Mouse (Mus musculus): Measurements from ENCODE around the gene Atp8b5.

Atp8b5 gene

GRCm38 (mm10) chr4:43266623-43267322 is at the start of gene Atp8b5:
TSS of gene Atp8b5 (plus strand) at chr4:43267159.
- peak; percentile 76 for DNase-seq (ENCODE audit: low spot score)

- no peak for DNase-seq (ENCODE audit: low spot score)
Measured at GRCm38 (mm10) chr4:43217997-43218396, 49.0 kb upstream of the Atp8b5 start.

GRCm38 (mm10) chr4:43231821-43232220 is 35.1 kb upstream of the Atp8b5 start:
- DNase-seq (ENCODE audit: low spot score) = no peak

GRCm38 (mm10) chr4:43232985-43233384 is 34.0 kb upstream of the Atp8b5 start:
- no peak for DNase-seq (ENCODE audit: low spot score)

GRCm38 (mm10) chr4:43233489-43233888 is 33.5 kb upstream of the Atp8b5 start:
- no peak for DNase-seq (ENCODE audit: low spot score)

GRCm38 (mm10) chr4:43236898-43237297 is 30.1 kb upstream of the Atp8b5 start:
- DNase-seq (ENCODE audit: low spot score) = no peak

GRCm38 (mm10) chr4:43240716-43241115 is 26.2 kb upstream of the Atp8b5 start:
- DNase-seq (ENCODE audit: low spot score) = no peak

GRCm38 (mm10) chr4:43244022-43244421 is 22.9 kb upstream of the Atp8b5 start:
- DNase-seq (ENCODE audit: low spot score) = no peak

- no peak for DNase-seq (ENCODE audit: low spot score)
Measured at GRCm38 (mm10) chr4:43245776-43246175, 21.2 kb upstream of the Atp8b5 start.

GRCm38 (mm10) chr4:43248026-43248425 is 18.9 kb upstream of the Atp8b5 start:
- no peak for DNase-seq (ENCODE audit: low spot score)

- no peak for DNase-seq (ENCODE audit: low spot score)
Measured at GRCm38 (mm10) chr4:43248909-43249308, 18.1 kb upstream of the Atp8b5 start.

GRCm38 (mm10) chr4:43251269-43251668 is 15.7 kb upstream of the Atp8b5 start:
- no peak for DNase-seq (ENCODE audit: low spot score)

- DNase-seq (ENCODE audit: low spot score) = no peak
Measured at GRCm38 (mm10) chr4:43257040-43257439, 9.9 kb upstream of the Atp8b5 start.

- no peak for DNase-seq (ENCODE audit: low spot score)
Measured at GRCm38 (mm10) chr4:43258556-43258955, 8.4 kb upstream of the Atp8b5 start.

- no peak for DNase-seq (ENCODE audit: low spot score)
Measured at GRCm38 (mm10) chr4:43259435-43259834, 7.5 kb upstream of the Atp8b5 start.

- DNase-seq (ENCODE audit: low spot score) = peak; percentile 6
Measured at GRCm38 (mm10) chr4:43260096-43260495, 6.9 kb upstream of the Atp8b5 start.

- no peak for DNase-seq (ENCODE audit: low spot score)
Measured at GRCm38 (mm10) chr4:43262821-43263220, 4.1 kb upstream of the Atp8b5 start.

- DNase-seq (ENCODE audit: low spot score) = no peak
Measured at GRCm38 (mm10) chr4:43266146-43266545, 813 bp upstream of the Atp8b5 start.

GRCm38 (mm10) chr4:43267323-43267658 is 332 bp downstream of the Atp8b5 start:
- no peak for DNase-seq (ENCODE audit: low spot score)

GRCm38 (mm10) chr4:43285476-43285875 is 18.5 kb downstream of the Atp8b5 start:
- DNase-seq (ENCODE audit: low spot score) = no peak

- no peak for DNase-seq (ENCODE audit: low spot score)
Measured at GRCm38 (mm10) chr4:43287305-43287704, 20.3 kb downstream of the Atp8b5 start.

- no peak for DNase-seq (ENCODE audit: low spot score)
Measured at GRCm38 (mm10) chr4:43294001-43294400, 27.0 kb downstream of the Atp8b5 start.

GRCm38 (mm10) chr4:43309696-43310338 is 42.9 kb downstream of the Atp8b5 start:
- DNase-seq (ENCODE audit: low spot score) = no peak

- no peak for DNase-seq (ENCODE audit: low spot score)
Measured at GRCm38 (mm10) chr4:43321536-43321935, 54.6 kb downstream of the Atp8b5 start.

All from urinary bladder, postnatal 25 days (tissue).